Mouse (Mus musculus): ENCODE data around the gene Serbp1.

DNA sequence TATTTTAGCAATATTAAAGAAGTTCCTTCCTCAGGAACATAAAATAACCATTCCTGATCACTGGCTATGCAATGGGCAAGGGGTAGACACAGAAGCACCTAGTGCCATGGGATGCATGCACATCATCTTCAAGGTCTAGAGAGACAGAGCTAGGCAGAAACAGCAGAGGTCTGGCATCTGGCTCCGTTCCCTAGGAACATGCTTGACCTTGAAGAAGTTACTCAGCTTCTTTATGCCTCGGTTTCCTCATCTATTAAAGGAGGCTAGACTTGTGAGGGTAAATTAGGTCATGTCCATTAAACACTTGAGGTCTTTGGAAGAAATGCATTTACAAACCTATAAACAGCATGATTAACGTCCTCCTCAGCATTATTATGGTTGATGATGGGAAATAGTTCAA is 2.3 kb upstream of the Serbp1 start:
- no peak for TF ChIP-seq CTCF (conservative IDR thresholded peaks at IDR 0.05; ENCODE audit: low read length)
- no peak for TF ChIP-seq NANOG (IDR thresholded peaks at IDR 0.05; ENCODE audit: borderline replicate concordance, low read length)
